In genomic region chr9:70690579-70690978, GRCm38 (mm10) we compare ENCODE assay signal across 22 mouse cellular contexts. TPM values are rescaled to one million over a fixed set of nuclear protein-coding genes. Genes with fewer than 3 reads are reported as not detected.
A peak's percentile ranks its signal among the peaks of the same experiment; 100 is the strongest.
DNase-seq lines count a peak whose midpoint lies in the region; ATAC-seq and TF ChIP-seq lines count a peak whose summit lies in the region.
"Had no signal": no experiment of that assay in that cellular context is flagged by ENCODE, and none has a peak within 500 bp of the region (broad histone marks: within the 10 kb centered on the region; RNA-seq: fewer than 3 reads in every experiment).

No protein-coding gene starts in this region.

- peak overlapping the region; percentile 34; the same call in 1 of the 2 replicates for H3K4me2 ChIP-seq in liver, embryonic 12.5 days
- H3K4me2 ChIP-seq in liver, embryonic 11.5 days, result no peak overlapping the region
- no peak overlapping the region for H3K4me2 ChIP-seq in liver, embryonic 14.5 days (ENCODE audit: low read depth)
- no peak overlapping the region for H3K4me2 ChIP-seq in liver, postnatal 0 days (ENCODE audit: low read depth, low read length)

- TF ChIP-seq RAD21 in MEL (IDR thresholded peaks at IDR 0.05; ENCODE audit: low read depth, low read length), result no peak

- peaks cover 81% of the 10 kb centered on the region for H3K4me1 ChIP-seq in liver, embryonic 12.5 days
- H3K4me1 ChIP-seq in liver, embryonic 11.5 days (replicated peaks; ENCODE audit: control insufficient read depth, insufficient read depth, low read length), result peaks cover 34% of the 10 kb centered on the region
- H3K4me1 ChIP-seq in liver, embryonic 14.5 days (replicated peaks; ENCODE audit: control insufficient read depth in 2 of 2, insufficient read depth in 2 of 2, low read length in 1 of 2), result peaks cover 42 to 62% of the 10 kb centered on the region in 2 experiments
- peaks cover 19 to 40% of the 10 kb centered on the region in 2 experiments for H3K4me1 ChIP-seq in MEL (ENCODE audit: control insufficient read depth in 1 of 2, insufficient read depth in 2 of 2, low read length in 2 of 2)
- H3K4me1 ChIP-seq in liver, postnatal 0 days (ENCODE audit: insufficient read depth), result peaks cover 28% of the 10 kb centered on the region

- no peaks in the 10 kb centered on the region for H3K27me3 ChIP-seq in liver, embryonic 12.5 days (replicated peaks)
- no peaks in the 10 kb centered on the region for H3K27me3 ChIP-seq in liver, embryonic 11.5 days (replicated peaks; ENCODE audit: control insufficient read depth, insufficient read depth, low read length)
- H3K27me3 ChIP-seq in liver, embryonic 14.5 days (ENCODE audit: control insufficient read depth, insufficient read depth, low read length), result no peaks in the 10 kb centered on the region
- H3K27me3 ChIP-seq in MEL (ENCODE audit: control insufficient read depth in 1 of 2, insufficient read depth in 2 of 2, low read length in 2 of 2), result no peaks in the 10 kb centered on the region
- H3K27me3 ChIP-seq in liver, postnatal 0 days (ENCODE audit: insufficient read depth, low read length), result no peaks in the 10 kb centered on the region
- H3K27me3 ChIP-seq: CH12.LX, Patski had no signal

- TF ChIP-seq POLR2A in MEL (IDR thresholded peaks at IDR 0.05; ENCODE audit: control insufficient read depth in 1 of 2, insufficient read depth in 1 of 2, low read depth in 1 of 2, low read length in 2 of 2, poor library complexity in 1 of 2), result no peak

- ATAC-seq in liver, embryonic 12.5 days, result 0 out of 2 replicates have a peak, but pooled peaks have one; percentile 55
- no peak for ATAC-seq in liver, embryonic 11.5 days (replicated peaks; ENCODE audit: low FRiP score)
- ATAC-seq in liver, embryonic 14.5 days (ENCODE audit: insufficient read depth), result no peak
- ATAC-seq in liver, postnatal 0 days, result no peak
- ATAC-seq: activated CD4-positive, CD25-positive, alpha-beta regulatory T cell, adult 4 months; CD4-positive, CD25-positive, alpha-beta regulatory T cell, adult 4 months; Patski had no signal

- TF ChIP-seq CTCF in liver, embryonic 14.5 days (IDR thresholded peaks at IDR 0.05; ENCODE audit: low read depth), result no peak
- TF ChIP-seq CTCF in MEL (IDR thresholded peaks at IDR 0.05 in 2 of 3, conservative IDR thresholded peaks at IDR 0.05 in 1 of 3; ENCODE audit: control insufficient read depth in 1 of 3, insufficient read depth in 1 of 3, low read depth in 2 of 3, low read length in 3 of 3, poor library complexity in 1 of 3, severe bottlenecking in 1 of 3), result no peak
- no peak for TF ChIP-seq CTCF in liver, postnatal 0 days (IDR thresholded peaks at IDR 0.05; ENCODE audit: low read depth)

- peak; percentile 73 for TF ChIP-seq EP300 in liver, embryonic 14.5 days (IDR thresholded peaks at IDR 0.05; ENCODE audit: low read depth)
- peak; percentile 16 to 40; a peak in 1 of 4 replicates for TF ChIP-seq EP300 in MEL (IDR thresholded peaks at IDR 0.05; ENCODE audit: low read depth in 1 of 2, low read length in 2 of 2)
- peak; percentile 57; the same call in 1 of the 2 replicates for TF ChIP-seq EP300 in liver, postnatal 0 days (IDR thresholded peaks at IDR 0.05; ENCODE audit: low read depth)

- no peak overlapping the region for H3K27ac ChIP-seq in liver, embryonic 12.5 days
- no peak overlapping the region for H3K27ac ChIP-seq in liver, embryonic 11.5 days (ENCODE audit: low read depth, low read length)
- no peak overlapping the region for H3K27ac ChIP-seq in liver, embryonic 14.5 days
- H3K27ac ChIP-seq in MEL (ENCODE audit: control insufficient read depth, low read depth, low read length), result no peak overlapping the region
- H3K27ac ChIP-seq in liver, postnatal 0 days (ENCODE audit: low read depth), result no peak overlapping the region

- H3K9me3 ChIP-seq in liver, embryonic 12.5 days (replicated peaks), result no peaks in the 10 kb centered on the region
- no peaks in the 10 kb centered on the region for H3K9me3 ChIP-seq in liver, embryonic 11.5 days (ENCODE audit: control insufficient read depth, low read length)
- H3K9me3 ChIP-seq in liver, embryonic 14.5 days (ENCODE audit: control insufficient read depth, low read length), result no peaks in the 10 kb centered on the region
- no peaks in the 10 kb centered on the region for H3K9me3 ChIP-seq in MEL (replicated peaks; ENCODE audit: insufficient read depth, low read length)
- H3K9me3 ChIP-seq in liver, postnatal 0 days (ENCODE audit: low read length), result no peaks in the 10 kb centered on the region
- H3K9me3 ChIP-seq: G1E had no signal

- H3K36me3 ChIP-seq in liver, embryonic 12.5 days, result peaks cover 5% of the 10 kb centered on the region; the same call in 1 of the 2 replicates
- no peaks in the 10 kb centered on the region for H3K36me3 ChIP-seq in liver, embryonic 11.5 days (ENCODE audit: control insufficient read depth, insufficient read depth, low read length)
- no peaks in the 10 kb centered on the region for H3K36me3 ChIP-seq in liver, embryonic 14.5 days (replicated peaks; ENCODE audit: control insufficient read depth, insufficient read depth, low read depth)
- H3K36me3 ChIP-seq in MEL (ENCODE audit: control insufficient read depth in 1 of 2, insufficient read depth in 2 of 2, low read length in 2 of 2), result peaks cover 0 to 70% of the 10 kb centered on the region in 2 experiments; a peak in 2 of 4 replicates
- H3K36me3 ChIP-seq in liver, postnatal 0 days (replicated peaks; ENCODE audit: insufficient read depth, low read length), result no peaks in the 10 kb centered on the region
- H3K36me3 ChIP-seq: G1E had no signal

- H3K4me3 ChIP-seq in liver, embryonic 12.5 days, result no peak overlapping the region
- H3K4me3 ChIP-seq in liver, embryonic 11.5 days (ENCODE audit: low read depth, low read length), result no peak overlapping the region
- H3K4me3 ChIP-seq in liver, embryonic 14.5 days (ENCODE audit: insufficient read depth in 1 of 2, low read depth in 2 of 2, low read length in 2 of 2), result no peak overlapping the region
- no peak overlapping the region for H3K4me3 ChIP-seq in MEL (ENCODE audit: control insufficient read depth in 1 of 2, insufficient read depth in 1 of 2, low read depth in 2 of 2, low read length in 2 of 2)
- H3K4me3 ChIP-seq in liver, postnatal 0 days (ENCODE audit: low read depth, low read length), result no peak overlapping the region

- H3K79me2 ChIP-seq in MEL (ENCODE audit: control insufficient read depth, insufficient read depth, low read length, poor library complexity), result peaks cover 57% of the 10 kb centered on the region

- no peak overlapping the region for H3K9ac ChIP-seq in liver, embryonic 12.5 days
- H3K9ac ChIP-seq in liver, embryonic 11.5 days (ENCODE audit: low read depth, low read length), result no peak overlapping the region
- H3K9ac ChIP-seq in liver, embryonic 14.5 days (replicated peaks), result no peak overlapping the region
- no peak overlapping the region for H3K9ac ChIP-seq in MEL (ENCODE audit: control insufficient read depth, low read depth, low read length, poor library complexity, severe bottlenecking)
- no peak overlapping the region for H3K9ac ChIP-seq in liver, postnatal 0 days (replicated peaks)

- DNase-seq in liver, embryonic 11.5 days (ENCODE audit: low spot score), result no peak
- DNase-seq in liver, embryonic 14.5 days (ENCODE audit: low read depth in 3 of 3, low spot score in 3 of 3), result peak in 2 of 3 experiments; percentile 57 to 63
- DNase-seq in liver, result no peak
- no peak for DNase-seq in MEL (ENCODE audit: low read depth, low spot score)
- no peak for DNase-seq in liver, postnatal 0 days
- no peak for DNase-seq in layer of hippocampus, adult 18-20 months (ENCODE audit: low spot score in 2 of 2)
- DNase-seq in frontal cortex, postnatal 14 days (ENCODE audit: low spot score in 2 of 2), result no peak
- DNase-seq: adrenal gland, adult 2 months; adrenal gland, adult 8-10 months; adrenal gland, postnatal 10 days; adrenal gland, postnatal 14 days; adrenal gland, postnatal 25 days; adrenal gland, postnatal 36 days; cerebellum, adult 11 months; cerebellum, adult 11-12 months; cerebellum, adult 18-20 months had no signal

TF ChIP-seq in MEL, 35 proteins besides CTCF, POLR2A, EP300 and RAD21 (continues in another document):
- no peak for TF ChIP-seq MAFK (IDR thresholded peaks at IDR 0.05; ENCODE audit: borderline replicate concordance, low read depth, low read length)

RNA-seq across cellular contexts. Expression of gene Adam10, which starts 11.8 kb away (rescaled TPM):
- 101 and 107 TPM in 2 replicates for polyA plus RNA-seq in liver, embryonic 12.5 days (2016; fragmentation: Nextera tagmentation; extraction: Ambion mirVana)
- 74.2 and 82.2 TPM in 2 replicates for polyA plus RNA-seq in liver, embryonic 11.5 days (2014; fragmentation: Nextera tagmentation; extraction: Ambion mirVana)
- polyA plus RNA-seq in liver, embryonic 14.5 days (2012; rRNA removed), result 27.6 and 37.2 TPM in 2 replicates
- polyA plus RNA-seq in liver, embryonic 14.5 days (2014; fragmentation: Nextera tagmentation; extraction: Ambion mirVana), result 55.2 and 61.5 TPM in 2 replicates
- total RNA-seq in MEL (2012; rRNA removed), result 20.3 and 23.1 TPM in 2 replicates
- 100 to 1,000 TPM in 1 of 2 experiments, 10 to 100 TPM in 1; 52.0 to 127 TPM for polyA plus RNA-seq in MEL (2012; ENCODE audit: insufficient read depth in 1 of 2, insufficient read length in 2 of 2, low read depth in 1 of 2, low replicate concordance in 2 of 2, missing spikeins in 1 of 2)
- 30.3 and 36.7 TPM in 2 replicates for polyA plus RNA-seq in liver, postnatal 0 days (2015; fragmentation: Nextera tagmentation; extraction: Ambion mirVana)
- total RNA-seq in layer of hippocampus, adult 18-20 months (2021), result 10 to 100 TPM; 65.8 to 68.4 TPM

RNA-seq across cellular contexts. Expression of gene Mindy2, which starts 33.6 kb away (rescaled TPM):
- 28.9 and 29.6 TPM in 2 replicates for polyA plus RNA-seq in liver, embryonic 12.5 days (2016; fragmentation: Nextera tagmentation; extraction: Ambion mirVana)
- polyA plus RNA-seq in liver, embryonic 11.5 days (2014; fragmentation: Nextera tagmentation; extraction: Ambion mirVana), result 11.4 and 13.4 TPM in 2 replicates
- 5.2 and 7.8 TPM in 2 replicates for polyA plus RNA-seq in liver, embryonic 14.5 days (2012; rRNA removed)
- polyA plus RNA-seq in liver, embryonic 14.5 days (2014; fragmentation: Nextera tagmentation; extraction: Ambion mirVana), result 13.7 and 15.3 TPM in 2 replicates
- 6.3 and 7.8 TPM in 2 replicates for total RNA-seq in MEL (2012; rRNA removed)
- polyA plus RNA-seq in MEL (2012; ENCODE audit: insufficient read depth in 1 of 2, insufficient read length in 2 of 2, low read depth in 1 of 2, low replicate concordance in 2 of 2, missing spikeins in 1 of 2), result 1 to 10 TPM in 1 of 2 experiments, not detected in 1; 6.8 TPM
- 8.2 and 9.0 TPM in 2 replicates for polyA plus RNA-seq in liver, postnatal 0 days (2015; fragmentation: Nextera tagmentation; extraction: Ambion mirVana)
- total RNA-seq in layer of hippocampus, adult 18-20 months (2021), result 10 to 100 TPM; 33.7 to 35.3 TPM

RNA-seq across cellular contexts. Expression of gene Gm10642, which starts 34.5 kb away (rescaled TPM):
- 1.5 and 1.6 TPM in 2 replicates for polyA plus RNA-seq in liver, embryonic 12.5 days (2016; fragmentation: Nextera tagmentation; extraction: Ambion mirVana)
- 0.48 and 0.65 TPM in 2 replicates for polyA plus RNA-seq in liver, embryonic 11.5 days (2014; fragmentation: Nextera tagmentation; extraction: Ambion mirVana)
- 0.47 and 0.50 TPM in 2 replicates for polyA plus RNA-seq in liver, embryonic 14.5 days (2012; rRNA removed)
- 0.66 and 0.86 TPM in 2 replicates for polyA plus RNA-seq in liver, embryonic 14.5 days (2014; fragmentation: Nextera tagmentation; extraction: Ambion mirVana)
- 1.3 and 2.0 TPM in 2 replicates for total RNA-seq in MEL (2012; rRNA removed)
- polyA plus RNA-seq in MEL (2012; ENCODE audit: insufficient read depth in 1 of 2, insufficient read length in 2 of 2, low read depth in 1 of 2, low replicate concordance in 2 of 2, missing spikeins in 1 of 2), result 1 to 10 TPM in 1 of 2 experiments, not detected in 1; 1.3 TPM
- polyA plus RNA-seq in liver, postnatal 0 days (2015; fragmentation: Nextera tagmentation; extraction: Ambion mirVana), result 2.6 and 3.0 TPM in 2 replicates
- total RNA-seq in layer of hippocampus, adult 18-20 months (2021), result 1 to 10 TPM in 1 of 2 experiments, under 1 TPM in 1; 0.84 to 1.3 TPM

Comparison
In these comparisons a context has a peak if more than half of its experiments do, and no peak if none do; other contexts are left out.
1. DNase-seq: peak in liver, embryonic 14.5 days (2 of 3); none in liver, embryonic 11.5 days (single experiment), liver (single experiment), MEL (single experiment), liver, postnatal 0 days (single experiment), layer of hippocampus, adult 18-20 months (0 of 2) and frontal cortex, postnatal 14 days (0 of 2).